Mouse (Mus musculus) myocyte (in vitro differentiated cells): ENCODE results near the gene Renbp. TPM values are rescaled to one million over a fixed set of nuclear protein-coding genes. Genes with fewer than 3 reads are reported as not detected.

Experiments
- H3K27me3 ChIP-seq: one replicate; pipeline ENCODE4 v1.6.1; 2011; ENCODE audit not compliant: control insufficient read depth, insufficient read depth, insufficient read length
- H3K36me3 ChIP-seq: one replicate; pipeline ENCODE4 v1.6.1; 2011; ENCODE audit not compliant: control insufficient read depth, insufficient read depth
- H3K4me2 ChIP-seq: one replicate; pipeline ENCODE4 v1.6.1; 2011; ENCODE audit warnings: low read depth, control low read depth
- H3K4me3 ChIP-seq: one replicate; pipeline ENCODE4 v1.5.1; 2011; ENCODE audit warnings: mild to moderate bottlenecking, control low read depth, moderate library complexity
- H3K79me2 ChIP-seq: one replicate; pipeline ENCODE4 v1.6.1; 2011; ENCODE audit not compliant: control insufficient read depth, insufficient read depth
- H3ac ChIP-seq: one replicate; pipeline ENCODE4 v1.6.1; 2011; ENCODE audit not compliant: control insufficient read depth, insufficient read length
- CEBPB ChIP-seq: IDR thresholded peaks from 2 replicates; pipeline ENCODE4 v1.6.1; 2011; ENCODE audit warnings: mild to moderate bottlenecking, moderate library complexity; ENCODE audit not compliant: poor library complexity, insufficient read depth, severe bottlenecking
- E2F4 ChIP-seq: IDR thresholded peaks from one replicate; pipeline ENCODE4 v1.6.1; 2011; ENCODE audit warnings: mild to moderate bottlenecking, control low read depth, moderate library complexity; ENCODE audit not compliant: insufficient read depth
- MAX ChIP-seq: IDR thresholded peaks from one replicate; pipeline ENCODE4 v1.6.1; 2011; ENCODE audit warnings: low read depth, mild to moderate bottlenecking, control low read depth
- MYOD1 ChIP-seq, 3 experiments: IDR thresholded peaks; one replicate each; pipeline ENCODE4 v1.6.1; 2011; ENCODE audit warnings: control low read depth in 2 of 3, low read depth in 2 of 3, mild to moderate bottlenecking in 2 of 3, moderate library complexity in 1 of 3; ENCODE audit not compliant: insufficient read length in 2 of 3, control insufficient read depth in 1 of 3
- MYOG ChIP-seq, 3 experiments: IDR thresholded peaks; one replicate each; pipeline ENCODE4 v1.6.1; 2011; ENCODE audit warnings: control low read depth in 2 of 3, low read depth in 2 of 3, mild to moderate bottlenecking in 2 of 3; ENCODE audit not compliant: insufficient read length in 2 of 3, control insufficient read depth in 1 of 3, insufficient read depth in 1 of 3
- POLR2A ChIP-seq: IDR thresholded peaks from one replicate; pipeline ENCODE4 v1.6.1; 2011; ENCODE audit warnings: low read depth, mild to moderate bottlenecking, control low read depth, moderate library complexity; ENCODE audit not compliant: insufficient read length
- POLR2AphosphoS2 ChIP-seq: IDR thresholded peaks from one replicate; pipeline ENCODE4 v1.6.1; 2011; ENCODE audit warnings: low read depth, control low read depth; ENCODE audit not compliant: insufficient read length
- REST ChIP-seq: IDR thresholded peaks from one replicate; pipeline ENCODE4 v1.6.1; 2011; ENCODE audit warnings: mild to moderate bottlenecking, control low read depth, moderate library complexity; ENCODE audit not compliant: insufficient read depth, insufficient read length
- SRF ChIP-seq: IDR thresholded peaks from one replicate; pipeline ENCODE4 v1.6.1; 2011; ENCODE audit warnings: low read depth; ENCODE audit not compliant: control insufficient read depth, insufficient read length
- TCF12 ChIP-seq: IDR thresholded peaks from one replicate; pipeline ENCODE4 v1.6.1; 2011; ENCODE audit warnings: mild to moderate bottlenecking, control low read depth; ENCODE audit not compliant: poor library complexity, insufficient read depth, severe bottlenecking
- TCF3 ChIP-seq: IDR thresholded peaks from one replicate; pipeline ENCODE4 v1.6.1; 2011; ENCODE audit warnings: low read depth, control low read depth; ENCODE audit not compliant: insufficient read length
- USF1 ChIP-seq: IDR thresholded peaks from one replicate; pipeline ENCODE4 v1.6.1; 2011; ENCODE audit warnings: low read depth, mild to moderate bottlenecking, control low read depth, moderate library complexity
- polyA plus RNA-seq: library from polyadenylated mRNA; unstranded; fragments of >200 nt; fragmentation: generic; extraction: Trizol; gene quantifications from one replicate; pipeline ENCODE4 v1.2.1, GENCODE M21; 2012; ENCODE audit warnings: missing spikeins

The Renbp gene
- polyA plus RNA-seq, 1 experiment = 103 TPM

GRCm38 (mm10) chrX:73911156-73911555 lies 19.5 kb downstream of the Renbp start:
- H3K4me2 ChIP-seq = no peak overlapping the region
- TF ChIP-seq TCF12 (no peak), E2F4 (no peak), MAX (no peak), TCF3 (no peak), POLR2A (no peak), SRF (no peak)

GRCm38 (mm10) chrX:73910451-73910850 lies 20.2 kb downstream of the Renbp start:
- no peak overlapping the region for H3K4me3 ChIP-seq
- no peaks in the 10 kb centered on the region for H3K27me3 ChIP-seq
- H3ac ChIP-seq = no peak overlapping the region
- H3K36me3 ChIP-seq = no peaks in the 10 kb centered on the region
- H3K4me2 ChIP-seq = no peak overlapping the region
- no peak for TF ChIP-seq E2F4
- no peak for TF ChIP-seq USF1
- no peak for TF ChIP-seq REST
- no peaks in the 10 kb centered on the region for H3K79me2 ChIP-seq

More at GRCm38 (mm10) chrX:73911156-73911555, 19.5 kb downstream of the Renbp start:
- H3ac ChIP-seq = no peak overlapping the region
- no peaks in the 10 kb centered on the region for H3K79me2 ChIP-seq
- no peaks in the 10 kb centered on the region for H3K36me3 ChIP-seq
- no peaks in the 10 kb centered on the region for H3K27me3 ChIP-seq
- H3K4me3 ChIP-seq = no peak overlapping the region

- no peaks in the 10 kb centered on the region for H3K27me3 ChIP-seq
- no peaks in the 10 kb centered on the region for H3K36me3 ChIP-seq
- H3K4me3 ChIP-seq = no peak overlapping the region
- H3K79me2 ChIP-seq = no peaks in the 10 kb centered on the region
- no peak overlapping the region for H3ac ChIP-seq
- no peak overlapping the region for H3K4me2 ChIP-seq
- TF ChIP-seq MYOG (IDR thresholded peaks at IDR 0.05; ENCODE audit: control insufficient read depth in 1 of 3, insufficient read depth in 1 of 3, insufficient read length in 2 of 3, low read depth in 2 of 3) (no peak), POLR2AphosphoS2 (no peak), TCF12 (no peak), POLR2A (no peak), MYOD1 (IDR thresholded peaks at IDR 0.05; ENCODE audit: control insufficient read depth in 1 of 3, insufficient read length in 2 of 3, low read depth in 2 of 3) (no peak), REST (no peak), E2F4 (no peak), SRF (no peak), CEBPB (no peak), MAX (no peak), TCF3 (no peak), USF1 (no peak)
Observed at GRCm38 (mm10) chrX:73910049-73910448, 20.6 kb downstream of the Renbp start.

GRCm38 (mm10) chrX:73897959-73898358 lies 32.7 kb downstream of the Renbp start:
- Histone ChIP-seq H3K4me3 (no peak overlapping the region), H3K27me3 (peaks cover 6% of the 10 kb centered on the region), H3ac (no peak overlapping the region), H3K4me2 (no peak overlapping the region), H3K36me3 (no peaks in the 10 kb centered on the region), H3K79me2 (no peaks in the 10 kb centered on the region)
- TF ChIP-seq SRF (no peak), TCF12 (no peak), TCF3 (no peak), E2F4 (no peak), CEBPB (no peak), POLR2A (no peak), USF1 (no peak), MYOG (IDR thresholded peaks at IDR 0.05; ENCODE audit: control insufficient read depth in 1 of 3, insufficient read depth in 1 of 3, insufficient read length in 2 of 3, low read depth in 2 of 3) (no peak), POLR2AphosphoS2 (no peak), REST (no peak), MAX (no peak)

DNA sequence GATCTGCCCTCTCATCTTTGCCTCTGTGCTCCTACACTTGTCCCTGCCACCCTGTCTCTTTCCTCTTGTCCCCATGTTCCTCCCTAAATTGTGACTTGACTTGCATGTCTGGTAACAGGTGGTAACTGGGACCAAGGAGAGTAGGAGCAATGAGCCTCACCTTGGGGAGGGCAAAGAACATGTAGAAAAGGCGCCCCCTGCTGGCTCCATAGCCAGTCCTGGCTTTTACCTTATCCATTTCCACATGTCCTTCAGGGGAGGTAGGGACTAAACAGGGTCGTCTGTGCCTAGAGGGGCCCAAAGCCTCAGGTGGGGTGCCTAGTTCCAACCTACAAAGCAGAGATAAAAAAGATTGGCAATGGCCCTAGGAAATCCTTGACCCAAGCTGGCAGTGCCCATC lies 34.9 kb downstream of the Renbp start, which contains the start of gene L1cam:
L1cam (minus strand) TSS at position 387 of the 400 bp plus-strand sequence.
- H3K36me3 ChIP-seq = no peaks in the 10 kb centered on the region
- H3ac ChIP-seq = no peak within 1 kb of the TSS
- TF ChIP-seq SRF (no peak), REST (no peak), TCF12 (no peak), TCF3 (no peak), USF1 (no peak), POLR2AphosphoS2 (no peak), MAX (no peak)
- H3K79me2 ChIP-seq = no peaks in the 10 kb centered on the region
- peaks cover 26% of the 10 kb centered on the region for H3K27me3 ChIP-seq
- H3K4me2 ChIP-seq = no peak within 1 kb of the TSS
- H3K4me3 ChIP-seq = no peak within 1 kb of the TSS

- Histone ChIP-seq H3K36me3 (no peaks in the 10 kb centered on the region), H3K4me3 (no peak overlapping the region), H3ac (no peak overlapping the region), H3K4me2 (no peak overlapping the region), H3K27me3 (peaks cover 26% of the 10 kb centered on the region), H3K79me2 (no peaks in the 10 kb centered on the region)
- TF ChIP-seq USF1 = no peak
- no peak for TF ChIP-seq MYOG (IDR thresholded peaks at IDR 0.05; ENCODE audit: control insufficient read depth in 1 of 3, insufficient read depth in 1 of 3, insufficient read length in 2 of 3, low read depth in 2 of 3)
- TF ChIP-seq SRF = no peak
- TF ChIP-seq REST = no peak
- no peak for TF ChIP-seq TCF3
- TF ChIP-seq CEBPB = no peak
- no peak for TF ChIP-seq MAX
- TF ChIP-seq POLR2AphosphoS2 = no peak
Observed at GRCm38 (mm10) chrX:73892833-73893232, 37.8 kb downstream of the Renbp start.
